ENCODE assay signal across 1 mouse cellular context in genomic region chr10:68238707-68239425, GRCm38 (mm10).
TF ChIP-seq lines count a peak whose summit lies in the region.

No protein-coding gene starts in this region.

TF ChIP-seq in CH12.LX, 34 proteins besides CTCF, POLR2A, EP300 and RAD21 (continued from another document):
- 0 out of 2 replicates have a peak, but pooled peaks have one; percentile 21 for TF ChIP-seq ZC3H11A (IDR thresholded peaks at IDR 0.05; ENCODE audit: low read depth, low read length)
- TF ChIP-seq JUN (IDR thresholded peaks at IDR 0.05; ENCODE audit: insufficient read depth, low read depth, low read length): no peak
- TF ChIP-seq PAX5 (IDR thresholded peaks at IDR 0.05; ENCODE audit: low read length): no peak
- TF ChIP-seq SIN3A (IDR thresholded peaks at IDR 0.05; ENCODE audit: low read length): peak; percentile 54
- TF ChIP-seq MAZ (IDR thresholded peaks at IDR 0.05; ENCODE audit: low read depth, low read length): no peak
- TF ChIP-seq MEF2A (IDR thresholded peaks at IDR 0.05; ENCODE audit: borderline replicate concordance, low read depth, low read length): peak; percentile 26; the same call in 1 of the 2 replicates
- TF ChIP-seq ZKSCAN1 (IDR thresholded peaks at IDR 0.05; ENCODE audit: borderline replicate concordance, low read depth, low read length): peak; percentile 33; the same call in 1 of the 2 replicates
- TF ChIP-seq NRF1 (IDR thresholded peaks at IDR 0.05; ENCODE audit: low read depth, low read length): no peak
- no peak for TF ChIP-seq POLR2AphosphoS2 (IDR thresholded peaks at IDR 0.05; ENCODE audit: low read depth, low read length)
- 0 out of 2 replicates have a peak, but pooled peaks have one; percentile 41 for TF ChIP-seq HCFC1 (IDR thresholded peaks at IDR 0.05; ENCODE audit: low read depth, low read length)
- TF ChIP-seq USF2 (conservative IDR thresholded peaks at IDR 0.05; ENCODE audit: low read depth, low read length): no peak
- TF ChIP-seq CHD2 (IDR thresholded peaks at IDR 0.05; ENCODE audit: low read length): no peak
- TF ChIP-seq TBP (conservative IDR thresholded peaks at IDR 0.05; ENCODE audit: low read depth, low read length): no peak
- TF ChIP-seq E2F4 (IDR thresholded peaks at IDR 0.05; ENCODE audit: insufficient replicate concordance, low read depth, low read length): no peak
